Mouse (Mus musculus) stomach, embryonic 14.5 days (tissue): ENCODE measurements around the gene Larp4. TPM values are rescaled to one million over a fixed set of nuclear protein-coding genes. Genes with fewer than 3 reads are reported as not detected.

Experiments
- ATAC-seq: fragments of 200-750 bp; cut with Nextera tagmentation; 2 replicates; pipeline ENCODE4 v1.8.0; 2017; ENCODE audit warnings: low read depth, moderate TSS enrichment; ENCODE audit not compliant: insufficient number of reproducible peaks, insufficient read depth, low FRiP score
- H3K27ac ChIP-seq: fragments of 300-500 bp; sonication (generic); 2 replicates; pipeline ENCODE4 v1.5.1; 2014; ENCODE audit warnings: mild to moderate bottlenecking, low read length, moderate library complexity, mixed read lengths
- H3K27me3 ChIP-seq: fragments of 300-500 bp; sonication (generic); 2 replicates; pipeline ENCODE4 v1.6.1; 2014; ENCODE audit warnings: low read length, control low read depth, mixed read lengths; ENCODE audit not compliant: control insufficient read depth, insufficient read depth
- H3K36me3 ChIP-seq: fragments of 300-500 bp; sonication (generic); 2 replicates; pipeline ENCODE4 v1.6.1; 2014; ENCODE audit warnings: mild to moderate bottlenecking, control low read depth, low read length, moderate library complexity, mixed read lengths; ENCODE audit not compliant: control insufficient read depth, insufficient read depth
- H3K4me1 ChIP-seq: fragments of 300-500 bp; sonication (generic); 2 replicates; pipeline ENCODE4 v1.6.1; 2014; ENCODE audit warnings: low read length, control low read depth, mixed read lengths; ENCODE audit not compliant: control insufficient read depth, insufficient read depth
- H3K4me2 ChIP-seq: fragments of 300-500 bp; sonication (generic); replicated peaks from 2 replicates; pipeline ENCODE4 v1.6.1; 2014; ENCODE audit warnings: low read depth, low read length, control low read depth
- H3K4me3 ChIP-seq: fragments of 300-500 bp; sonication (generic); 2 replicates; pipeline ENCODE4 v1.5.1; 2014; ENCODE audit warnings: low read depth, low read length, control low read depth
- H3K9ac ChIP-seq: fragments of 300-500 bp; sonication (generic); replicated peaks from 2 replicates; pipeline ENCODE4 v1.6.1; 2014; ENCODE audit warnings: low read depth, mild to moderate bottlenecking, control low read depth, low read length, moderate library complexity, mixed read lengths
- H3K9me3 ChIP-seq: fragments of 300-500 bp; sonication (generic); 2 replicates; pipeline ENCODE4 v1.6.1; 2016; ENCODE audit warnings: low read depth, low read length, control low read depth; ENCODE audit not compliant: control insufficient read depth
- WGBS: fragments of 180-500 bp; shearing (Covaris S2); extraction: QIAGEN DNeasy Blood & Tissue Kit; methylation state at CpG from one replicate; pipeline ENCODE4 v1.1.7; 2014; 5-methylcytosine and 5-hydroxymethylcytosine counted together
- polyA plus RNA-seq: library from polyadenylated mRNA; unstranded; fragments of >200 nt; fragmentation: Nextera tagmentation; extraction: Ambion mirVana; gene quantifications from 2 replicates; pipeline ENCODE4 v1.2.1, GENCODE M21; 2014

Larp4 gene
- polyA plus RNA-seq, 1 experiment from 2014 or later: 44.8 TPM

- 92% methylated on average over 13 of the region's 13 CpGs for WGBS
- ATAC-seq: no peak
- H3K9me3 ChIP-seq: no peaks in the 10 kb centered on the region
- H3K9ac ChIP-seq: no peak overlapping the region
- H3K4me3 ChIP-seq: no peak overlapping the region
- H3K27me3 ChIP-seq: no peaks in the 10 kb centered on the region
- H3K4me1 ChIP-seq: 0 out of 2 replicates have a peak, but pooled peaks cover 6% of the 10 kb centered on the region
- H3K4me2 ChIP-seq: no peak overlapping the region
- no peak overlapping the region for H3K27ac ChIP-seq
- H3K36me3 ChIP-seq: no peaks in the 10 kb centered on the region
Measured at GRCm38 (mm10) chr15:100063229-100063773, 93.4 kb downstream of the Larp4 start.

Other genes starting within 250 kb of the Larp4 start
- 181 and 193 TPM in 2 replicates for gene Cox14, start 244.4 kb upstream of the Larp4 start, polyA plus RNA-seq
- 77.0 and 78.7 TPM in 2 replicates for gene Cers5, start 197.2 kb upstream of the Larp4 start, polyA plus RNA-seq
- gene Lima1, start 94.6 kb upstream of the Larp4 start, polyA plus RNA-seq: 69.4 and 78.0 TPM in 2 replicates
- not detected in 2 replicates for gene Fam186a, start 3.0 kb upstream of the Larp4 start, polyA plus RNA-seq
- gene Dip2b, start 68.6 kb downstream of the Larp4 start, polyA plus RNA-seq: 18.2 and 19.0 TPM in 2 replicates